Mouse (Mus musculus) thymus, adult 2 months (tissue): Measurements from ENCODE around the gene Plcd3.

ENCODE experiments used
- CTCF ChIP-seq: fragments of 200-500 bp; IDR thresholded peaks from 2 replicates; pipeline ENCODE4 v1.5.1; 2012; ENCODE audit warnings: mild to moderate bottlenecking, control low read depth, low read length, moderate library complexity, borderline replicate concordance; ENCODE audit not compliant: control insufficient read depth, poor library complexity, insufficient read depth; ENCODE audit errors: extremely low read depth
- POLR2A ChIP-seq: fragments of 200-500 bp; IDR thresholded peaks from 2 replicates; pipeline ENCODE4 v1.6.1; 2012; ENCODE audit warnings: mild to moderate bottlenecking, low read length, control low read depth, moderate library complexity; ENCODE audit not compliant: control insufficient read depth, poor library complexity, insufficient read depth; ENCODE audit errors: extremely low read depth

DNA sequence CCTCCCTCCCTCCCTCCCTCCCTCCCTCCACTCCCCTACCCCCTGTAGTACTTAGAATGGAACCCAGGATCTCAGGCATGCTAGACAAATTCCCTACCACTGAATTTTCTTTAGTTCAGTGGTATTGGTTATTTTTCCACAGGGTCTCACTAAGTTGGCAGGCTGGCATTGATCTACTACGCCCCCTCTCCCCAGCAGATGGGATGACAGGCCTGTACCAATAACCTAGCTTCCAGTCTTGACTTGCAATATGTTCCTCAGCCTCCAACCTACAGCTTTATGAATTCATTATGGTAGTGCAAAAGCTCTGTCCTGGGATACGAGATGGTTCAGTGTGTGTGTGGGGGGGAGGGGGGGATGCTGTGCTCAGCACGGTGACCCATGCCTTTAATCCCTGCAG, 77.5 kb downstream of the Plcd3 start:
- TF ChIP-seq POLR2A: no peak
- TF ChIP-seq CTCF: no peak
